Mouse (Mus musculus): ENCODE measurements at regions not wholly inside any gene's neighbourhood (a gene's known extent, or its start where the extent isn't known, plus 50 kb on each side); places are given as distances from the start of the nearest gene placed in this dataset.

- TF ChIP-seq POLR2A (IDR thresholded peaks at IDR 0.05; ENCODE audit: borderline replicate concordance, extremely low read depth, insufficient read depth, insufficient read length, poor library complexity, severe bottlenecking) (no peak), CTCF (IDR thresholded peaks at IDR 0.05; ENCODE audit: borderline replicate concordance, extremely low read depth, insufficient read depth, insufficient read length) (no peak)
Observed at GRCm38 (mm10) chr12:71725713-71726336, 105.1 kb upstream of the Daam1 start.

All from brain, embryonic 14.5 days (tissue).